Mouse (Mus musculus) spleen, adult 2 months (tissue): ENCODE results near the gene Defb10.
"Not testable (repeated sequence)": the region's sequence is repeated elsewhere in the genome, so short reads cannot be mapped to it uniquely, and the experiment has no call there.

Source experiments
- CTCF ChIP-seq: fragments of 200-500 bp; IDR thresholded peaks from 2 replicates; pipeline ENCODE4 v1.5.1; 2011; ENCODE audit warnings: mild to moderate bottlenecking, inconsistent platforms; ENCODE audit not compliant: insufficient read depth, insufficient read length, insufficient replicate concordance; ENCODE audit errors: extremely low read depth
- POLR2A ChIP-seq: fragments of 200-500 bp; IDR thresholded peaks from 2 replicates; pipeline ENCODE4 v1.6.1; 2011; ENCODE audit warnings: low read depth, low read length, inconsistent platforms

- TF ChIP-seq CTCF, POLR2A: not testable (repeated sequence)
Observed at GRCm38 (mm10) chr8:21858586-21858985, at the start of gene Defb10.
